ENCODE assay signal across 8 mouse cellular contexts in the genomic region with DNA sequence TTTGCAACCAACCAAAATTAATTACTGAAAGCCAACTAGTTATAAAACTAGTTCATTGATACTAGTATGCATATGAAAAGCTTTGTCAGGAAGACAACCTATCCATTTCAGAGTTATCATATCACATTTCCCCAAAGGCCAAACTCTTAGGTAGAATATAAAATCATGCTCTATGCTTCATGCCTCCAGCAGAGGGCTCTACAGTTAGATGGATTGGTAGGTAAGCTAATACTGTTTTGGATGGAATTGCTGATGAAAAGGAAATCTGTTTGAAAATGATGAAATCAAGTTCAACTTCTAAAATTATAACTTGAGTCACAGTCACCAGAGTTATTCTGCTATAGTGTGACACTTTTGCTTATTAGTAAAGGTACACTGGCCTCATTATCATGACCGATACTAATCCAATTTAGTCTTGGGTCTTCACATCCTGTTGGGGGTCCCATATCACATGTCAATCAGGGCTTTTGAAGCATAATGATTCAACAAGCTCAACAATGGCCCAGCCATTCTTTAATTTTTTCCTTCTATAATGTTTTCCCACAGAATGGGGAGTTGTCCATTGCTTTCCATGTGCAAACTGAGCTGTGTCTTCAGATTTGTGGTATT.
DNase-seq lines count a peak whose midpoint lies in the region; TF ChIP-seq lines count a peak whose summit lies in the region.
"Had no signal": no experiment of that assay in that cellular context is flagged by ENCODE, and none has a peak within 500 bp of the region (broad histone marks: within the 10 kb centered on the region; RNA-seq: fewer than 3 reads in every experiment).

No protein-coding gene starts in this region.

- 100% methylated on average over 1 of the region's 1 CpGs for WGBS in kidney, adult 2 months

- no peak for TF ChIP-seq CTCF in kidney, adult 2 months (conservative IDR thresholded peaks at IDR 0.05; ENCODE audit: insufficient read depth, insufficient read length, low read depth, low read length)

- no peak for TF ChIP-seq POLR2A in kidney, adult 2 months (IDR thresholded peaks at IDR 0.05; ENCODE audit: low read depth, low read length)

- DNase-seq in kidney, adult 2 months: peak; percentile 34
- no peak for DNase-seq in kidney, adult 18-20 months
- DNase-seq in ES-CJ7 (ENCODE audit: low read depth, low spot score): peak; percentile 23
- DNase-seq in R1 (ENCODE audit: low read depth, low spot score): peak; percentile 16
- DNase-seq in lung, postnatal 36 days: peak; percentile 28
- no peak for DNase-seq in gastrocnemius, postnatal 4 days (ENCODE audit: low spot score in 2 of 2)
- DNase-seq in frontal cortex, postnatal 10 days (ENCODE audit: low spot score in 2 of 2): no peak

- no peaks in the 10 kb centered on the region; the same call in 1 of the 2 replicates for H3K36me3 ChIP-seq in kidney, adult 2 months (ENCODE audit: control insufficient read depth, insufficient read depth, low read length)

- H3K4me3 ChIP-seq in kidney, adult 2 months (ENCODE audit: insufficient read depth, low read depth, low read length): no peak overlapping the region
- H3K4me3 ChIP-seq: lung, embryonic 15.5 days had no signal

- no peaks in the 10 kb centered on the region for H3K4me1 ChIP-seq in kidney, adult 2 months (ENCODE audit: control insufficient read depth, insufficient read depth, low read length)
- H3K4me1 ChIP-seq: lung, embryonic 15.5 days had no signal

- H3K27ac ChIP-seq in kidney, adult 2 months (ENCODE audit: insufficient read depth, low read depth, low read length): no peak overlapping the region
- H3K27ac ChIP-seq: lung, embryonic 15.5 days had no signal

- H3K27me3 ChIP-seq in kidney, adult 2 months (replicated peaks; ENCODE audit: control insufficient read depth, insufficient read depth, low read length): no peaks in the 10 kb centered on the region
- H3K27me3 ChIP-seq: lung, embryonic 15.5 days had no signal

Comparison
In these comparisons a context has a peak if more than half of its experiments do, and no peak if none do; other contexts are left out.
1. DNase-seq: peak in kidney, adult 2 months (single experiment), ES-CJ7 (single experiment), R1 (single experiment) and lung, postnatal 36 days (single experiment); none in kidney, adult 18-20 months (single experiment), gastrocnemius, postnatal 4 days (0 of 2) and frontal cortex, postnatal 10 days (0 of 2).